Mouse (Mus musculus): ENCODE data around the gene Trim44.

Gene Trim44

DNA sequence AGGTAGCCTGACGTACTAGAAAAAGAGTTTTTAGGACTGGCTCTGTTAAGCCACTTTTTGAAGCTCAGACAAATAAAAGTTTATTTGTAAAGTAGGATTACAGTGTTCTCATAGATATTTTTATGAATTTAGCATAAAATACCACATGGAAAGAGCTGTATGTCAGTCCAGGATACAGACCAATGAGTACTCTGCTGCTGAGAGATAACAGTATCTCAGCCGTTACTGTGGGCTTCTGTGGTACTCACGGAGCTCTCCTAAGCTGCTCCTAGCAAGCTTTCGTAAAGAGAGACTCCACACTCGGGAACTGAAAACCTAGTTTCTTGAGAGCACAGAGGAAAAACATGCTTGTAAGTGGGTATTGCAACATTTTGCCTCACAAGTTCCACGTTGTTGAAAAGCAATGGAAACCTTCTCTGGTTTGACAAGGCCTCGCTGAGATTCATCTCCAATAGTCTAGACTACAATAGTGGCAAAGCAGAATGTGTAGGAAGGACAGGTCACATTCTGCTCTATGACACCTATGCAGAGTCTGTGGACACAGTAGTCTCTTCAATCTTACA is 41.6 kb downstream of the Trim44 start:
- peak; percentile 43 for DNase-seq (ENCODE audit: low spot score)

DNA sequence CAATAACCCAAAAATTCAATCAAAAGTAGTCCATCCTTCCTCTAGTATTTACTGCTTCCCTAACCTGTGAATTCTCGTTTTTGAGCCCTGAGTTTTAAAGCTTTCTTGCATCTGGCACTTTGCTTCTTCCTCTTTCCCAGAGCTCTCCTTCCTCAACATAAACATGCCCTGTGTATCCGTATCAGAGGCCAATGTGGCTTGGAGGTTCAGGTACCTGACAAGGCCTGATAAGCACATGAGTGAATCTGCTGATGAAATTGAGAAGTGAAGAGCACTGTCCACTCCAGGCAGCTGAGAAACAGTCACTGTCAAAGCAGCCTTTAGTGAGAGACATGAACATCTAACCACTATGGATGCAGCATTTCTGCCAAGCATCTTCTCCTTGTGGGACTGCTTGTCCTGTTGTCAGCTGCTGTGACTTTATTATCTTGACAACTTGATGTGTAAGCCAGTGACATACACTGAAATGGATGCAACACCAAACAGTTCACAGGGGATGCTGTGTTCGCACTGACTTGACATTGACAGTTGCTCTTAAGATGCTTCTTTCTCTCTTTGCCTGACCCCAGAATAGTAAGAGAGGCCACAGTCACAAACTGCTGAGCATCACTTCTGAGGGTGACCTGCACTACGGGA is 42.9 kb downstream of the Trim44 start:
- DNase-seq (ENCODE audit: low spot score), result no peak

DNA sequence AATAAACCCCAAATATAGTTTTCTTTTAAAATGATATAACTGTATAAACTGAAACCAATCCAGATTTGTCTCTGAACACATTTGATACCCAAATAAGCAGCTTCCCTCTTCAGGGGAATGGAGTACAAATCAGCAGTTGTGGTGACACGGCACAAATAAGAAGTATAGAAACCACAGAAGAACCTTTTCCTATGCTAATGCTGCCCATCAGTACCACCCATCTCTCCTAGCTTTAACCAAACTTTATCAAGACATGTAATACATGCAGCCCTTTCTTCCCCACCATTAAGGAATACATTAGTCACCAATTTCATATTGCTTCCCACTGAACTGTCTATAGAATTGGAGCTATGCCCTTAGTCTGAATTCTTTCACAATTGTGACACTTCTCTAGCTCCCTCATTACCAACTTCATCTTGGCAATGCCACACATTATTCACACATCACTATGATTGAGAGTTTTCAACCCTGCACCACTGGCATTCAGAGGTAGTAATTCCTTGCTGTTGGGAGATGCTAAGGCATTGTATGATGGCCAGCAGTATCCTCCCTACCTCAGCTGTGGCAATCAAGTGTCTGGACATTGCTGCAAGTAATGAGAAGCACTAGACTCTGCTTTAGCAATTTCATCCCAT is 44.6 kb downstream of the Trim44 start:
- no peak for DNase-seq (ENCODE audit: low spot score)

DNA sequence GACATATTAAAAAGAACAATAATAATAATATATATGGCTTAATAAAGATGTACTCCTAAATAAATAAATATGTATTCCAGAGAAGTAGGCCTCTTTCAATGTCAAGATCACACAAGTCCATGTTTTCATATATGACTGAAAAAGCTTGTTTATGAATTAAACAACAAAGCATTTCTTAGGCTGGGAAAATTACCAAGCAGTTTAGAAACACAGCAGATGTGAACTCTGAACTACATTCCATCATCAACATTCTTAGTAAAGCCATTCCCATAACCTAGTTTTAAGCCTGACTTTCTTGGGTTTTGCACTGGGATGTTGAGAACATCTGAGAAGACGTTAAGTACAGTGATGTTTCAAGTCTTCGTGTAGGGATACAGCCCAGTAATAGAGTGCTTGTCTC is 45.4 kb downstream of the Trim44 start:
- no peak for DNase-seq (ENCODE audit: low spot score)

DNA sequence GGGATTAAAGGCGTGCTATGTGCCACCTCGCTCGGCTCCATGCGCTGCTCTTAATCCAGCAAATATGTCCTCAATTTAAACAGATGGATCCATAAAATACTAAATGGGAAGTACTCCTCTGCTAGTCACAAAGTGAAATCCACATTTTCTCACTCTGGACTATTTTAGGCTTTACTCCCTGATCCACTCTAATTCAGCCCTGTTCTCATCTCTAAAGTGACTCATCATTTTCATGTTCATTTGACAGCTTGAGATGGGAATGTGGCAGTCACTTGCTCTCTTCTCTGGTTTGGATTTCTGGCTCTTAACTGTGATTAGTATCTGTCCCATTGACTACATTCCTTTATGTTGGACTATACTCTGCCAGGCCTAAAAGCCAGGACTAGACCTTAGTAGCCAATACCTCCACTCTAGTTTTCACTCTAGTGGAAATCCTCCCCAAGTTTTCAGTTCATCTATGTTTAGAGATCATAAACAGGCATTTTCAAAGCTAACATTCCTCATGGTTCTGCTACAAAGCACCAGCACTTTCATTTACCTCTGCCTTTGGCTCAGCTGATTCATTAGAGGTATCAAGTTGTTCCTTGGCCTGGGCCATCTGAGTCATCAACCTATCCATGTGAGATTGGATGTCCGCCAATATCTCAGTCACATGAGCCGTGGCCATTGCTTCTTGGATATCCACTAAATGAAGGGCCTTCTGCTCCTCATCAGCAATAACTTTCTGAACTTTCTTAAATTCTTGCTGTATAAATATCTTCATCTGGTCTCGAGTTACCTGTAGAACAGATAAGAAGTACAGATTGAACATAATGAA is 50.5 kb downstream of the Trim44 start:
- no peak for DNase-seq (ENCODE audit: low spot score)

DNA sequence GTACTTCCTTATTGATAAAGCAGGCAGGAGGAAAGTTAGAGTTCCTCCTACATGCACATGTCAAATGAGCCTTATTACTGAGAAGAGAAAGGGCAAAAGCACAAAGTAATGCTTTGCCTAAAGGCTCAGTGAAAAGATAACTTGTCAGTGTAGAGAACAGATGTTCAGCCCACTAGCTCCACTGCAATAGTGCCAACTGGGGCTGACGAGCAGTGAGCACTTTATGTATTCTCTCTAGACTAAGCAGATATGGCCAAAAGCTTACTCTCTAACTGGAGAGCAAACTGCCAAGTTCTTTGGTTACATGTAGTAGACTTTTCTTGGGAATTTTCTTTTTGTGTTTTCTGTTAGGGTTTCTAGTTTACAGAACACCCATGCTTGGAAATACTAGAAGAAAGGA is 53.6 kb downstream of the Trim44 start:
- no peak for DNase-seq (ENCODE audit: low spot score)

DNA sequence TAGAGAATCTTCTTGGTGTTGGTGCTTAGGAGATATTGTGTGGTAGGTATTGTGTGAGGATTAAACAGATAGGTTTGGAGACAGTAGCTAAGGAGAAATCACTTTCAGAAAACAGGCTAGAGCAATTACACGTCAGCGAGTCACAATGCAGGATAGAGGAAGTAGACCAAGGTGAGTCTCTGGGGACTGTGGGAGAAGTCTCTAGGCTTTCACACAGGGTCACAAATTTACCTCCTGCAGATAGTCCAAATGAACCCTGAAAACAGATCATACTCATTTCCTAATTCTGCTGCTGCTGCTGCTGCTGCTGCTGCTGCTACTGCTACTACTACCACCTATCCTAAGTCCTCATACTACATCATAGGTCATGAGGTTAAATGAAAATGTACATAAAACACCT is 66.2 kb downstream of the Trim44 start:
- DNase-seq (ENCODE audit: low spot score), result no peak

DNA sequence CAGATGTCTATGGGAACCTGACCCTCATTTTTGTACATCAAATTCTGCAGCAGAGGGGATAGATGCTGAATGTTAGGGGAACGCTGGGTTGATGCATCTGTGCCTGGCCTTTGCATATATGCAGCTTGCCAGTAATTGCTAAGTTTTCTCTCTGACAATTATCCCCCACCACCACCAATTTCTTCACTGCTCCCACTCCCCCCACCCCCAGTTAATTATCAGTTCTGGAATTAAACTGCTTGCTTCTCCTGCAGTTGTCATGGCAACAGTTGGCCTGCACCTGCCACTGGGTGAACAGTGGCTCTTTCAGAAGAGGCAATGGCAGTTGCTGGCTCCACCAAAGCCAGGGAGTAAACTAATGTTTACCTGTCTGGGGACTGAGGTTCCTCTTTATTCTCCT is 70.8 kb downstream of the Trim44 start:
- no peak for DNase-seq (ENCODE audit: low spot score)

DNA sequence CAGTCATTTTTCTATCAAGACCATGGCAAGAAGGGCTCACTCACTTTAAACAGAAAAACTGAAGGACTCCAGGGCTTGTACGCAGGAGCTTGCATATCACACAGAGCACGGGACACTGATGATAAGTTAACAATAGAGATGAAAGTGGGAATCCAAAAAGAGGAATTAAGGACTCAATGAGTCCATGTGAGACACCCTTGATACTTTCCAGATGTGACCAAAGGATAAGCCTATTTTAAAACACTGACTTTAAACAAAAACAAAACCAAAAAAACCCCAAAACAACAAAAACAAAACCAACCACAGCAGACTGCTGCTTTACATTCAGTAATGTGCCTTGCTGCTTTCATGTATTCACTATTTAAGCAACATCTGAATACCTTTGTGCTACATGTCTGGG is 75.7 kb downstream of the Trim44 start:
- DNase-seq (ENCODE audit: low spot score), result no peak

DNA sequence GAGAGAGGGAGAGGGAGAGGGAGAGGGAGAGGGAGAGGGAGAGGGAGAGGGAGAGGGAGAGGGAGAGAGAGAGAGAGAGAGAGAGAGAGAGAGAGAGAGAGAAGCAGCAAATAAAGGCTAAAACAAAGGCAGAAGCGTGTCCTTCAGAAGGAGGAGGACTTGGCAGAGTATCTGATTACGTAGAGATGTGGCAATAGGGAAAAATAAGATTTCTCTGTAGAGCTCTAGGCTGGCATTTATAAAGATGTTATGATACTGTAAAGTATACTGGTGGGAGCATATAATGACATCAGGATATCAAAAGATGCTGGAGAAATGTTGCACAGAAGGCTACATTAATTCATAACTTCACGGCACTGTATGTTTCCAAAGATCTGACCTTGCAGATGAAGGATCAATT is 76.5 kb downstream of the Trim44 start:
- no peak for DNase-seq (ENCODE audit: low spot score)

DNA sequence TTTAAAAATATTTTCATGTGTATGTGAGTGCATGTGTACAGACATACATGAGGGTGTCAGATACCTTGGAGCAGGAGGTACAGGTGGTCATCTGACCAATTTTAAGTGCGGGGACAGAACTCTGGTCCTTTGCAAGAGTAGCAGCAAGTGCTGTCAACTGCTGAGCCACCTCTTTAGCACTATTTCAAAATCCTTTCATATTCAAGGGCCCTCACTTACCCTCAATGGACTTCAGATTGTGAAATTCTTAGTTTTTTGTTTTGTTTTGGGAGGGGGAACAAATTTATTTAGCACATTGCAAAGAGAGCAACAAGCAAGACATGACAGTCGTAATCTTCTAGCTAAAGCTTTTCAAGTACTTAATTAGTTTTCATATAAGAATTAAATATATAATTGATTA is 81.7 kb downstream of the Trim44 start:
- peak; percentile 18 for DNase-seq (ENCODE audit: low spot score)

DNA sequence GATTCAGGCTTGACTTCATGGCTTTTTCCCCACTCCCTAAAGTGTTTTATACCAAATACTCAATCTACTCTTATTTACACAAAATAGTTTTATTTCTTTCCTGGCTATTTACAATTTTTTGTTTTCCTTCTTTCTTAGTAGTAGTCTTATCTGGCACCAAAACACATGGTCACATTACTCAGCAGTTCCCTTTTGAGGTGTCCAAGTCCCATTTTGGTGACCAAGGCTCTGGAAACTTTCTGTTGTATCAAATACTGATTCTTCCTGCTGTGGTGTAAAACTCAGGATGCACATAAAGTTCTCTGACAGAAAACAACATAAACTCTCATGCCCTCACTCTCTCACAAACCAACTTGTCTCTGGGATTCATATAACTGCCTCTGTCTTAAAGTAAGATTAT is 83.3 kb downstream of the Trim44 start:
- no peak for DNase-seq (ENCODE audit: low spot score)

DNA sequence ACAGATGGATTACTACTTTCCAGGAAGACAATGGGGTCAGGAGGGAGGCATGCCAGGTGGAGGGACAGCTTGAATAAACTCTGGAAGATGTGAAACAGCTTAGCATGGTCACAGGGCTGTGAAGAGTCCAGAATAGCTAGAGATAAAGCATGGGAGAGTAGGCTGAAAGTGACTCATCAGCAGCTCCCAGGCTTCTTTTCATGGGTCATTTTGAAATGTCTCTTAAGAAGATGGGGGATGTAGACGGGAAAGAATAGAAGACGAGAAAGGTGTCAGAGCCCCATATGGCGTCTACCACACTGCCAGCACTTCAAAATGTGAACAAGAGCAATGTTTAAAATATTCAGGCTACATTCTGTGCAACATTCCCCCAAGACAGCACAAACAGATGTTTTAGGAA is 91.1 kb downstream of the Trim44 start:
- no peak for DNase-seq (ENCODE audit: low spot score)

DNA sequence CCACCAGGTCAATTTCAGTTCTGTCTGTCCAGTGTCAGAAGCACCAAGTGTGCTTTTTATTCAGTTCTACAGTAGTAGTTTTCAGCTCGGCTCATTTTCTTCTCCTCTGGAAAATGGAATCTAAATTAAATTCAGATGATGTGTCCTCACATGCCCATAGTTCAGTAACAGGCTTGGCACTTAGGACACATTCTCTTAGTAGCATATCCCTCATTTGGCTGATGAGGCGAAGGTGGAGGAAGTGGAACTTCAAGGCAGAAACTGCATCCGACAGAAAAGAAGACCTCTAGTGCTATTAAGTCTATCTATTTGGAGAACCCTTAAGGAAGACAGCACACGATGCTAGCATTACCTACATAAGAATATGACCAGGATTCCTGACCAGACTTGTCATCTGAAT is 92.5 kb downstream of the Trim44 start:
- no peak for DNase-seq (ENCODE audit: low spot score)

DNA sequence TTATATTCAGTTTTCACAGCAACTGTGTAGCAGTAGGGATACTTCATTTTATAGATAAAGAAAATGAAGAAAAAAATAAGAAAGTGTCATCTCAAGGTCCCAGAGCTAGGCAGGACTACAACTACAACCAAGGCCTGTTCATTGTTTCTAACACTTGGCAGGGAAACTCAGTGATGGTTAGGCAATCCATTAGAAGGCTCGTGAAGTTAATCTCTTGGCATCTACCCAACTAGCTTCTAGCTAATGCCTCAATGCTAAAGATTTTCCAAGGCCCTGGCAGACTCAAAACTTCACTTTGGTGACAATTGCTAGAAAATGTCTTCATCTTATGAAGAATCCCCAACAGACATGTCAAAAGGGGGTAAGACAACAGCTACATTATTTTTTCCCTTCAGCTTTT is 93.0 kb downstream of the Trim44 start:
- no peak for DNase-seq (ENCODE audit: low spot score)

DNA sequence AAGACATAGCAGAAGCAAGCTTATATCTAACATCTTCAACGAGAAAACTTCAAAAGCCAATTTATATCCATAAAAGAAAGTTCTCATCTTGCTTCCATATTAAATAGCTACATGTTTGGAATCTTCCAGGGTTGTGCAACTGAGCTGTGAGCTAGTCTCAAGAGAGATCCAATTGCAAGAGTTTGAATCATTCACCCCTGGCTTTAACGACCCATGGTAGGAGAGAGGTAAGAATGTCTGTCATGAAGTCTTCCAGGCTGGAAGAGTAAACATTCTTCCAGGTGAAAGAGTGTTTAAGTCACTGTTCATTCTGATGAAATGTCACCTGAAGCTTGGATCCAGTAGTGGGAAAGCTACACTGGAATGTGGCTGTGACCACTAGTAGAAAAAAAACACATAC is 93.6 kb downstream of the Trim44 start:
- no peak for DNase-seq (ENCODE audit: low spot score)

DNA sequence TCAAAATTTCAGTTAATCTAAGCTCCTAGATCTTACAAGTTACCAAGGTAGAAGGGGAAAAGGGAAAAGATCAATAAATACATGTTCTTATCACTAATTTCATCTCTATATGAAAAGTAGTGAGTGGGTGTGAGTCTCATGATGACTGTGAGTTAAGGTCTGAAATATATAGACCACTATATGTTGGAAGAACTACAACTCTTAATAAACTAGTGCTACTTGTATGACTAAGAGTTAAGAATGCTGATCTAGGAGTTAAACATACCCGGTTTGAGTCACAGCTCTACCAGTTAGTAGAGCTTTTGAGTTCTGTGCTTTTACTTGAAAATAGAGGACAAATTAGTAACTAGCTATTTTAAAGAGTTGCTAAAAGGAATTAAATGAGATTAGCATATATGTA is 94.7 kb downstream of the Trim44 start:
- DNase-seq (ENCODE audit: low spot score), result no peak

DNA sequence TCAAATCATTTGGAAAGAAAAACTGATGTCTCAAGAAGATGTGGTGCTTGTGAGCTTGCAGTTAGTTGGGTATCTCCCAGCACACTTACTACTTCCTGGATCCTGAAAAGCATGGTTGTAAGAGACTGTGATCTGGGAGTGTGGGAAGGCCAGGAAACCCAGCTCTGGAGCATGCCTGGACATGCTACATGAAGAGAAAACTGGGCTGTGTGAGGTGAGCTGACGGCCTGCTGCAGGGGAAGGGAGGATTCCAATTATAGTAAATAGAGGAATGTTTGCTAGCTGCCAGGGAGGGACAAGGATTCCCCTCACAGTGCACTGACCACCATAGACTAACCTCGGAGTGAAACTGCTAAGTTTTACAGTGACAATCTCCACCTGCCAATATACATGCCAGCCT is 104.4 kb downstream of the Trim44 start:
- no peak for DNase-seq (ENCODE audit: low spot score)

DNA sequence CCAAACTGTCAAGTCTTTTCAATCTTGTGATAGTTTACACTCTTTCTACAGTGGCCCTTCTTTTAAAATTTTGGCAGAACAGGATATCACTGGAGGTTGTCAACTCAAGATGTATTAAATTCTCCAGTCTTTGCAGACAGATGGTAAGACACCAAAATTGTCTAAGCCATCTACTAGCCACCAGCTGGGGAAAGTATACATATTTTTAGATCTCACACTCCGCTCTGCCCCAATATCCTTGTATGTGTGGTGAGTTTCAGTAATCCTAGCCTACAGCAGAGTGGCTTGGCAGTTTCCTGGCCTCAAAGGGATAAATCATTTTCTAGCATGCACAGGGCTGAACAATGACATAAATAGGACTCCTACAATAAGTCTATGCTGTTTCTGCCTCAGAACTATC is 105.1 kb downstream of the Trim44 start:
- DNase-seq (ENCODE audit: low spot score), result no peak

DNA sequence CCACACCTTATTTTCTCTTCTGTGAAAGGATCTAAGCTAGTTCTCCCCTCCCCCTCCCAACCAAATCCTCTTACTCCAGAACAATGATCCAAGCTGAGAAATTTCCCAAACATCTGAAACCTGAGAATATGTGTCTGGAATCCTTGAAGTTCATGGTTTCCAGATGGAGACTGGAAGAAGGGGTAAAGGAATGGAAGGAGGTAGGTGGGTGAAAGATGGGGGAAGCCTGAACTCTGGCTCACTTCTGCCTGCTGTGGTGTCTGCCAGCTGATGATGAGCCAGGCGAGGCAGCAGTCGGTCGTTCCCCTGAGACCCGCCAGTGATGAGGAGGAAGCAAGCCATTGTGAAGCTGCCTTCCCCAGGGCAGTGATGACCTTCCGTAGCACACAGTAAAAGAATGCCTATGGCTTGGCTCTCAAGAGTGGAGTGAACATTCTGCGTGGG is 112.8 kb downstream of the Trim44 start:
- no peak for DNase-seq (ENCODE audit: low spot score)

DNA sequence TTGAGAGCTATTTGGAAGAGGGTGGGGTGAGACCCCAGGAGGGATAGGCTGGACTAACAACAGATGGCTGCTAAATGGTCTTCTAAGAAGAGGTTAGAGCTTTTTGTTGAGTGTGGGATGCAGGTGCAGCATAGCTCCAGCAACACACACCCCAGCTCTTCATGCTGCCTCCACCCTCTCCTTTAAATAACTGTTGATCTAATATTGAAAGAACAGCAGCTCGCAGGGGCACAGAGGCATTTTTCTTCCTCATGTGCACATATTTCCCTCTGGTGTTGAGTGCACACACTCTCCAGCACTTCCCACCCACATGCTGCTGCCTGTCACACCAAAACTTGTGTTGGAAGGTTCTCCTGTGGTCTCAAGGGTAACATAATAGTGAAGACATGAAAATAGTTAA is 114.4 kb downstream of the Trim44 start:
- DNase-seq (ENCODE audit: low spot score), result peak; percentile 10

DNA sequence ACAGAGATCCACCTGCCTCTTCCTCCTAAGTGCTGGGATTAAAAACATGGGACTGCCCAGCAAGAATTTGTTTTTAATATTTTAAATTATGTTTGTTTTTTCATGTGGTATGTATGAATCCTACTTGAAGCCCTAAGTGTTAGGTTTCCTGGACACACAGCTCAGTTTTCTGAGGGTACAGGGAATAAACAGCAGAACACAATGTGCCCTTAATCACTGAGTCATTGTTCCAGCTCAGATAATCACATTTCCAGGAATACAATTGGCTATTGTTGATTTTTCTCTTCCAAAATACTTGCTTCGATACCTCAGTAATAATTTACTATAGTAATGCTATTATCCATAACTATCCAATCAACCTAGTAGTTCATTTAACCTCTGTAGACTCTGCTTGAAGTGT is 115.6 kb downstream of the Trim44 start:
- DNase-seq (ENCODE audit: low spot score), result no peak

DNA sequence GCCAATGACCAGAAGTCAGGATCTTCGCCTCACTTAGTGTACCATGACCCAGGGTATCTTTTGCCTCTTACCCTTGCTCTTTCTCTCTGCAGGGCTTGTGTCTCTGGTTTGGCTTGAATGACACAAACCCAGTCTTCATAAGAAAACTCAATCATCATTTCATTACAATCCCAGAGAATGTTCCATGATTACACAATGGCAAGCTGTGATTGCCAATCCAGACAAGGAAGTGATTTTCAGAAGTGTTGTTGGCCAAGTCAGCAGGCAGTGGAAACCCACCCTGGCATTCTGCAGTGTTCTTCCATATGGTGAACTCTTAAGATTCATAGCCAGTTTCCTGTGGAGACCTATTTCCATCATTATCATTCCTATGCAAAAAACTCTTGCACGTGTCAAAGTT is 116.1 kb downstream of the Trim44 start:
- no peak for DNase-seq (ENCODE audit: low spot score)
